Mouse (Mus musculus) thymus, postnatal 25 days (tissue): Measurements from ENCODE around the gene Ccser1.

ENCODE experiments used
- DNase-seq: peaks from one replicate; pipeline ENCODE4 v3.0.0; 2022

Ccser1 gene

DNA sequence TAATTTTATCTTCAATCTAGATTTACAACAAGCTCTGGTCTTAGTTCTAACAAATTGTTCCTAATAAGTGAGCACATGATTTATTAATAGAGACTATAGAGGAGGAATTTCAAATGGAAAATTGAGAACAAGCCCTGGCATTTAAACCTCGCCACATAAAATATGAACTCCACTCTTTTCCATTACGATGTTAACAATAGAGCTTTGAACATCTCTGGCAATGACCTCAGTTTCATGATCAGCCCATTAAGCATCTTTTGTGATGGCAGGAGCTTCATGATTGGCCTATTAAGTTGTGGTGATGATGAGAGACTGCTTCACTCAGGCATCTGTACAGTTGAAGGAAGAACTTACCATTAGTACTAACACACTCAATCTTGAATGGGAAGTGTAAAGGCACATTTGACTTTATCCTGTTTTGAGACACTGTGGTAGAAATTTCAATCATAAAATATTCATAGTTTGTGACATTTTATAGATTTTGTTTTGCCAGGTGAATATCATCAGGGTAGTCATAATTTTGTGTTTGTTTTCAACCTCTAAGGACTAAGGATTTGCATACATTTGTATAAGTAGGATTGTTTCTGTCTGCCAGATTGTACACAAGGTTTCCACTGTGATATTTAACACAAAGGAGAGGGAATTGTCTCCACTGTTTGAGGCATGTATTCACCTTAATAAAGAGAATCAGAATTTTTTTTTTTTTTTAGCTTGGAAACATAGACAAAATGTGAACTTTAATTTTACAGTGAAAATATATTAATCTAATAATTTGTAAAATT, 291.4 kb downstream of the Ccser1 start:
- DNase-seq = no peak

DNA sequence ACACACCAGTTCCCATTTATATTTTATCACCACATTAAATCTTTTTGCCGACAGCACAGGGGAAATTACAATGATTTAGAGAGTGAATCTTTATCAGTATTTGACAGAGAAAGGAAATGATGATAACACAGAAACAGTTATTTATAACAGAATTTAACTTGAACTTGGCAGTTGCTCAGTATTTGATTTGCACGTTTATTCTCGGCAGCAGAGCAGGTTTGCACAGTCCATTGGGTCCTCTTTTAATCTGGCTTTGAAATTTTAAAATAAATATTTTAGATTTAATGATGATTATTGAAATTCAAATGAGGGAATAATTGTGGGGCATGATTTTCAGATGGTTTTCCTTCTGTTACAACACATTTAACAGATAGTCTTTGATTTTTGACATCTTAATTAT, 305.2 kb downstream of the Ccser1 start:
- no peak for DNase-seq

DNA sequence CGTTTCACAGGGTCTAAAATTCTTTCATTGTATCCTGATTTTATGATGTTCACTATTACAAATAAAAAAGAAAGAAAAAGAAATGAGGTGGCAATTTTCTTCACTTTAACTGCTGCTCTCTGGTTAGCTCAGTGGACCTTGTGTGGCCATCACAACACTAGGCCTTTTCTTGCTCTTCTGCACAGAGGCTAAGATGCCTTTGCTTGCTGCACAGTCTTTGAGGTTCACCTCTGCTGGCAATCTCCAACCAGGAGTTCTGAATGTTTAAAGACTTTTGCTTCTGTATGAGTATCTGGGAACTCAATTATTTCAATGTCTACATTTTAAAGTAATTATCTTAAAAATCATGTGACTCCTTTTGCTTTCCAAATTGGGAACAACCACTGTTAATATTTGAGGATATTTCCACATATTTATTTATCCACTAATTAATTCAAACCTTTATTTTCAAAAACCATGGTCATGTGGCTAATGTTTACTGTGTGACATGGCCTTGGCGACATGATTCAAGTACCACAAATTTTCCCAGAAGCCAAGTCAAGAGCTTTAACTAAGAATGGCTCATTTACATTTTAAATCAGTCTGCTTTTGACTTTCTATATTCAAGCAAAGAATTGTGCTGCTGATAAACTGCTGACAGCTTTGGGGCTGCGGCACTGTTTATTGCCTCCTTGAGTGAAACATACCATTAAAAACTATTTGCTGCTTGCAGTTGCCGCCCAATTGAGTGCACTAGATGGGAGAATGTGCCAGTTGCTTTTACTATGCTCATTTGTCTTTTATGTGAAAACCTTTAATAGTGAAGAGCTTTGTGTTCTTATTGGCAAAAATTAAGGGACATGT, 312.1 kb downstream of the Ccser1 start:
- DNase-seq = no peak

DNA sequence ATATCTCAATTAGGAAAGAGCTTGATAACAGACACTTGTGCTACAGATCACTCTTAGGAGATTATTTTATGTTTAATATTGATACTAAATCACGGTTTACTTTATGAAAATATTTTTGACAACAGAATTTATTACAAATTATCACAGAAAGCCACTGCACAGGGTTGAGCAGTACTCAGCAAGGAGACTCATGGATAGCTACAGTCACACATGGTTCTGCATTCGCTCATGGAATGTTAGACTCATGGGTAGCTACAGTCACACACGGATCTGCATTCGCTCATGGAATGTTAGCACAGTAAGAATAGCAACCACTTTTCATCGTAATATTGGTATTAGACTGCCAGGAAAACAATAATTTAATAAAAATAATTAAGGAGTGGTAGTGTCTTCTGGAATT, 313.3 kb downstream of the Ccser1 start:
- DNase-seq = no peak

DNA sequence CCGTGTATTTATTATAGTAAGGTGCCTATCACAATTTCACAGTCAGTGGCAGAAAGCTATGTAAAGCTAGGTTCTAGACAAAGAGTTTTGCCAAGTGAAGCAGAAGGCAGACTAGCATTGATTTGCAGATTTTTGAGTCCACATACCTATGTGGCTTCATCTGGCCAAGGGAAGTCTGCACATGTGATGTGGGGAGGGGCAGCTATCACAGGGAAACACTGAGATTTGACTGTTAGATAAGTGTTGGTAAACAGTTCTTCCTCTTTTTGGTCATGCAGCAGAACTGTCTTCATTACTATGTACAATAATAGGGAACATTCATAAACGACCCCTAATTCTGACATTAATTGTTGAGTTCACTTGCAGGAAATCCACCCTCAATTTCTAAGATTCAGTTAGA, 335.2 kb downstream of the Ccser1 start:
- DNase-seq = no peak

DNA sequence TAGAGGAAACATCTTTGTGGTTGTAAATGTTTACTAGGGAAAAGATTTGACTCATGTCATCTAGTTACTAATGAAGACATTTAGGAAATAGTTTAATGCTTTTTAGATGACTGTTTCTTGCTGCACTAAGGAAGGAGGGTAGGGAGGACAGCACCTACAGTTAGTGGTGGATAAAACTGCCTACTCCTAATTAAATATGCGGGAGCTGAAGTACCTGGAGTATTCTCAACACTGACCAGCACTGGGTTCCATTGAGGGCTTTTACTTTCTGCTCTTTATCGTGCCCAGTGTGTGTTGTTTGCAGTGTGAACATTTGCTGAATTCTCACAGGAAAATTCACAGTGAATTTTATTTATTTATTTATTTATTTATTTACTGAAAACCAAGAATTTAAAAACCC, 341.5 kb downstream of the Ccser1 start:
- no peak for DNase-seq

DNA sequence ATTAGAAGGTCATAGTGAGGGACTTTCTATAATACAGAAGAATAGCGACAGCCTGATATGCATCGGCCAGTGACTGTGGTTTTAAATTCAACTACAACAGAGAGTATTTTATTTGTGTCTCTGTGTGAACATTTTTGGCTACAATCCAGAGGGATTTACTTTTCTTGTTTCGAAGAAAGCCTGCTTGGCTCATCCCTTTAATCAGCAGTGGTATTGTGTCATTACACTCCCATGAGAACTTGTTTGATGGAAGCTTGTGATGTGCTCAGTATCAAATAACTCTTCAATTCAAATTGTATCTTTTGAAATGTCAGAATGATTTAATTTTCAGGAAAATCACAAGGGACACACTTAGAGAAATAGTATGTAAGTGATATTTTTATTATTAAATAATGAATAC, 342.0 kb downstream of the Ccser1 start:
- no peak for DNase-seq

DNA sequence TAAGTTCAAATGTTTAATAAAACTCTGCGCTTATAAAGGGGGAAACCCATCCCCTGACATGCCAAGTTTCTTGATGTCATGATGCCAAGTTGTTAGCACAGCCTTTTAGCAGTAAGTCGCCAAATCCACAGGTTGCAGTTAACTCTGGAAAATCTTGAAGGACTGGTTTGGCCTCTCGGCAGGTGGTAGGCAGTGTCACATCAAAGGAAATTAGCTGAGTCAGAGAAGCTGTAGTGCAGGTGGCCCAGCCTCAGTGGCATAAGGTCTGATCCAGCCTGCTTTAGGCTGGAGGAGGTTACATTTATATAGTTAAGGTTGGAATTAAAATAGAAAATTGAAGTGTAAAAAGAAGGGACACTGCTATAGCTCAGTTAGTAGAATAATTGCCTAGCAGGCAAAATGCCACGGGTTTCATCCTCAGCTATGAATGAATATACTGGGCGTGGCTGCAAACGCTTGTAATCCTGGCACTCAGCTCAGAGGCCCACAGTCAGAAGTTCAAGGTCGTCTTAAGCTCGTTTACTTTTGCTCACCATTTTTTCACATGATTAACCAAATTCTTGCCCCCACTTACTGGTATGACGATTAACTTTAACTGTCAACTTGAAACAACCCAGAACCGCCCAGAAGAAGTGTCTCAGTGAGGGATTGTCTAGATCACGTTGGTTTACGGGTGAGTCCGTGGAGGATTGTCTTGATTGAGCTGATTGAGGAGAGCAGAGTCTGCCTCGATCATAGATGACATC, 343.8 kb downstream of the Ccser1 start:
- no peak for DNase-seq

DNA sequence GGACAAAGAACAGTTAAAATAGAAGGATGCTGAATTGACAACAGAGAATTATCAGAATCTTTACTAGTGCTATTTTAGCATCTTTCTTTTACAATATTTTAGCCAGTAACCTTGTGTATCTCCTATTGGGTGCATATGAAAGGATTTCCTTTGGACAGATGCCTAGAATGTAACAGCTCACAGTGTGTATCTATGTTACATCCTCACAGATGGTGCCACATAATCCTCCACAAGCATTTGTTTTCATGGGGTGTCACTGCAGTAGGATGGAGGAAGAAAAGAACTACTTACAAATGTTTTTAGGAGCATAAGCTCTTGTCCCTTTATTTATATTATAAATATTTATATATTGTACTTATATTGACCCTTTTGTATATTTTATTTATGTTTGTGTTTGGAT, 360.6 kb downstream of the Ccser1 start:
- DNase-seq = no peak

DNA sequence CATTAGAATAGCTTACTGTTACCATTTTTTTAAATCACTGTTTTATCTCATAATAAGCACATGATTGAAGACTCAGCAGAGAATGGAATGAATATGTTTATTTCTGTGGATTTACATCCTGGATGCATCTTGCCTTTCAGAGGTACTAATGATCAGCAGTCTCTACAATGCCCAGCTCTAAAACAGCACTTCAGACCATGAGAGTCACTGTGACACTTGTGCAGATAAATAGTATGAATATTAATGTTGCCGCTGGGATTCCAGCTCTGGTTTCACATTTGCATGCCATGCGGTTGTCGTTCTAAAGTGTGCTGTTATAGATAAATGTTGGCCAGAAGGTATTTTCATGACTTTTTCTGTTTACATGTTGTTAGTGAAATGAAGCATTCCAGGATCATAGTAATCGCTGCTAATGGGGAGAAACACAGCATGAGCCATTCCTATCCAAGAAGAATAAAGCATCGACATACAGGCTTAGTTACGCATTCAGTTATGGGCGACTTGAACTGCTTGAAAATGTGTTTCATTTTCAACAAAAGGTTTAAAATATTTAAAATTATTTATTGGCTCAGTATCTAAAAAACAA, 363.4 kb downstream of the Ccser1 start:
- DNase-seq = no peak

DNA sequence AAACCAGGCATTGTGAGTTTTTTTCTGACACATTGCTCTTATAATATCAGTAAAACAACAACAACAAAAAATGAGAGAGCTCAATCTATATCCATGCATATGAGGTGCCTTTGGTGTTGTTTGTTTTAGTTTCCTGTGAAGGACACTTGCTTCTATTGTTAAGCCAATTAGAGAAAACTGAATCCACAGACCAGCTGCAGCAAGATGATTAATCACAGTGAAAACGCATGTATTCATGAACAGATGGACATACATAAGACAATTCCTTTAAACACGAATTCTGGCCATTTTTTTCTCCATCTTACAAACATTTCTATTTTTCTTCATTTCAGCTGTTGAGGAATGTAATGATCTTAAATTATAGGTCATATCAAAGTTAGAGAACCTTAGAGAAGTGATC, 387.4 kb downstream of the Ccser1 start:
- no peak for DNase-seq

DNA sequence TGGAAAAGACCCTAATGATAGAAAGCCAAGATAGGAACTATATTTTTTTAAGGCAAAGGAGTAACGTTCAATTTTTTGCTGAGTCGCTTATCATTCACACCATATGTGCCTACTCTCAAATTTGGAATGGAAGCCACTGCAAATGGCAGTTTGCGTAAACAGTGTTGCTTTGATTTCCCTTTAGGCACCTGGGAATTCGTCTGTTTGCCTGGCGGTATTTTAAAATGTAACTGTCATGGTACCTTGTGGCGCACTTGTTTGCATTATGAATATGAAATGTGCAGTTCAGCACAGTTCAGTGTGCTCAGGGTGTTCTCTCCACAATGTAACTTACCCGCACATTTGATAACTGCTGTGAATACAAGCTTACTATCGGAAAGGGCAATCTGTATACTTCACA, 387.8 kb downstream of the Ccser1 start:
- no peak for DNase-seq

DNA sequence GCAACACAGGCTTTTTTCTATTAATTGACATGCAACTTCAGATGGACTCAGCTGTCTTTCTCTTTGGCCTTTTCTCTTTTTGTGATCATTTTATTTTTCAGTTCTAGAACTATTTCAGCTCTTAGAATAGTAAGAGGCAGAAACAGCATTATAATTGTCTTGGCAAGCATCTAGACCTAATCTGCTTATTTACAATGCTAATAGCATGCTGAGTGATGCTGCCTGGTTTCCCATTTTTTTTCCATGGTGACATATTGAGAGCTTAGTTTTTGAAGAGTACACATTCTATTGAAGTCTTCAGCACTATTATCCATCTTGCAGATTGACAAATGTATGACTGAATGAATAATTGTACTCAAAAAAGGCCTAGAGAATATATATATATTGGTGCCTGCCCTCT, 401.6 kb downstream of the Ccser1 start:
- no peak for DNase-seq

DNA sequence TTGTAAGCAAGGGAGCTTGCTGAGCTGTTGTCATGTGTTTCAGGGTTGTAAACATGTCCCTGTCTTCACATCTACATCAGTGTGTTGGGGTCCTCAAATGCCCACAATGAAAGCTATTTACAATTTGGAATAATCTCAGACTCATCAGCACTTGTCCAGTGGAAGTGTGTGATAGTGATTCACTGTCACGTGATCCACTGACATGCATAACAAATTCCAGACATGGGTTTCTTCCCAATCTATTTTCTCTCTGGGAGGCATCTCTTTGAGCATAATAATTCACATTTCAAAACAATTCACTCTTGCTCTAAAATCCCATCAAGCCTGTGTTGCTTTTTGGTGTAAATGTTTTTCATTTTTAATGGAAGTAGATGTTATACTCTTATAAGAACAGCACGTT, 408.9 kb downstream of the Ccser1 start:
- no peak for DNase-seq

DNA sequence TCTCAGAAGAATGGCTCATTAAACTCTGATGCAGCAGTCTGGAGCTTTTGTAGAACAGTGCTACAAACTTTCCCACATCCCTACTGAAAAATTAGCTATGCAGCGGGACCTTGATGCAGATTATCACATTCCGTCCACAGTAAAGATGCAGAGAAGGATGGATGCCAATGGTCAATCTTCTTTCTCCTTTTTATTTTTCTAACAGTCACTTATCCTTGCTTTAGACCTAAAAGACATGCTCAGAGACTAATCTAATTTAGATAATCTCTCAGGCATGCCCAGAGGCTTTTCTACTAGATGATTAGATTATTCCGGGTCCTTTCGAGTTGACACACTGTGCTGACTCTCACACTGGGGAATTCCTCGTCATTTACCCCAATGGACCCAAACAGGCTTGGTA, 421.8 kb downstream of the Ccser1 start:
- DNase-seq = no peak

DNA sequence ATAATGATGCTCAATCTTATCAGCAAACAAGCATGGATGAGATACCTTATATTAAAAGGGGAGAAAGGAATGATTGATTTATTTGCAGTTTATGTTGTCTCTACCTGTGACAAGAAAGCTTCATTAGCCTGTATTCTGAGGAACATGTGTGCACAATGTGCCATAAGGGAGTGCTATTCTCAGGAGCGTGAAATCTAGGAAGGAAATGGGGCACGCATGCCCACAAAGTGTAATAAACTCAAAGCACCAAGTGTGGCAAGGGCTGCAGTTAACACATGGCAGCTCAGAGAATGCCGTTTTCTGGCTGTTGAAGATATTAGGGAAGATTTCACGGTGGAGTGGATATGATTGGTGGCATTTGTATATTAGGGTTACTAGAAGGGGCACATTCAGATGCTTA, 434.8 kb downstream of the Ccser1 start:
- no peak for DNase-seq

DNA sequence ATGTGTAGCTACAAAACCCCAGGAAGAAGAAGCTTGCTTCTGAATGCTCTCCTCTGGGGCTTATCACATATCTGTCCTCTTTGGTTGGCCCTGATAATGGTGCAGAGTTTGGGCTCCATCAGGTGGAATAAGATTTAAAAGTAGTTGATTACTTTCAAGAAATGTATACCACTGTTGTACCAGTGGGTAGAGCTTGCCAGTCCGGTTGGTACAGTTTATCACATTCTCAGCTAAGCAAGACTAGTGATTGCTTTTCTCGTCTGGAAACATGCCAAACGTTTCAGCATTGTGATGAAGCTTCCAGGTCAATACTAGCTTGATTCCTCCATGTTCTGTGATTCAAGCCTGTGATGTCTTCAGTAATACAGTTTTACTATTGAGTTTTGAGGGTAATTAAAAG, 441.6 kb downstream of the Ccser1 start:
- no peak for DNase-seq

DNA sequence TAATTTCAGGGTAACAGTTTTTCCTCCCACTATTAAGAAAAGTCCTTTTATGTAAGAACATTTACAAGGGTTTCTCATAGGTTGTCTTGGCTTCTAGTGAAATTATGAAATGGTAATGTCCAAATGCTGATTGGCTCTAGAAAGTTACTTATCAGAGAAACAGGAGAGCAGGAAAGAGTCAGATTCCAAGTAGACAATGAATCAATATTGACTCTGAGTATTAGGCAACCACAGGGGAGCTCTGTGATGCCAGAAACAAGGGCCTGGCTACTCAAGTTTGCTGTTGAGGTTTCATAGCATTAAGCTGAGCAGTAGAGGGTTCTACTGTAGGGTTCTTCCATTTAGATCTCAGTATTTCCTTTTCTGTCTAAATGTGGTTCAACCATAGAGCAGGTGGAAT, 481.3 kb downstream of the Ccser1 start:
- no peak for DNase-seq

DNA sequence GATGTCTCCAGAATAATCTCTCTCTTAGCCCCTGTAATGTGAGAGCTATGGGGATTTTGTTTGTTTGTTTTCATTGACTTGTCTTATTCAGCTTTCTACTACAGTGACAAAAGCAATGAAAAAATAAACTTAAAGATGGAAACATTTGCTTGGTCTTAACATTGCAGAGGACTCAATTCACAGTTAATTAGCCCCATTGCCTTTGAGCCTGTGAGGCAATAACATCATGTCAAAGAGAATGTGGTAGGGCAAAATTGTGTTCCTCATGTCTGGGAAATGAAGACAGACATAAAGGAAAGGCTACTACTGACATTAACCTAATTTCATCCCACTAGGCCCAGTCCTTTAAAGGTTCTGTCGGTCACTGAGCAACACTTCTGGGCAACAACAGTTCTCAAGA, 484.4 kb downstream of the Ccser1 start:
- no peak for DNase-seq

DNA sequence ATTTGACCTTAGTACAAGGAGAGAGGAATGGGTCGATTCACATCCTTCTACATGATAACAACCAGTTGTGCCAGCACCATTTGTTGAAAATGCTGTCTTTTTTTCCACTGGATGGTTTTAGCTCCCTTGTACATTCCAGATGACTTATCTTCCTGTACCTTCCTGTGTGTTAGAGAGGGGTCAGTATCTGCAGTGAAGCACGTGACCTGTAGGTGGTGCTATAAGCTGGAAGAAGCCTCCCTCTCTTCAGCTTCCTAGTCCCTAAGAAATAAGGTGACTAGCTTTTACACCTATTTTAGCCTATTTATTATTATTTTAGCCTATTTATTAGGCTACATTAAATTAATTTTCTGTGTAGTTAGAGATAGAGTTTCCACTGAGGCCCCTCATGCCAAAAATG, 506.9 kb downstream of the Ccser1 start:
- DNase-seq = peak; percentile 1

DNA sequence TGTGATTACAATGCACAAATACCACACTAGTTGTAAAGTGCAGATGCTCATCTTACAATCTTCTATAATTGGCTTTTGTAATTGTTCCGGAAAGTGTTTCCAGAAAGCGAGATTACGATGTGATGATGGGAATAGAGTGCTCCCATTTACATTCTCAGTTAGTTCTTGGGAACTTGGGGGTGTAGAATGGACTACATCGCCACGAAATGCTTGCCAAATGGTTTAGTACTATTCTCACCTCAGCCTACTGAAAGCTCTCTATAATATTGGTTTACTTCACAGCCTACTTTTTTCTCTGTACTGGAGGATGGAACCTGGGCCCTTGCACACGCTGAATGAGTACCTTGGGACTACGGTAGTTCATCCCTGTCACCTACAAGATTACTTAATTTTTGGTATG, 522.9 kb downstream of the Ccser1 start:
- DNase-seq = no peak

DNA sequence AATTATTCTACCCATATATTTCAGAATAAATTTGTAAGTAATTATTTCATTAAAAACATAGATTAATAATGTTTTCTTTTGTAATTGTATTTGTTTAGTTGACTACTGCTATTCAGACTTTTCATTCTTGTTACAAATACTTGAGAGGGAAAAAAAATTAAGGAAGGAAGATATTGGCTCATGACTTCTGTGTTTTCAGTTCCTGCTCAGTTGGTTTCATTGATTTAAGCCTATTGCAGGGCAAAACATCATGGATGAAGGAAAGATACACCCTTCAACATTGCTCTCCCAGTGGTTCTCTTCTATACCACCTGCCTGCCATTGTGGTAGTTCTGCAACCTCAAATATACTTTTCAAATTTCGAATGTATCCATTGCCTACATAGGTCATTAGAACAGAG, 541.1 kb downstream of the Ccser1 start:
- DNase-seq = no peak

DNA sequence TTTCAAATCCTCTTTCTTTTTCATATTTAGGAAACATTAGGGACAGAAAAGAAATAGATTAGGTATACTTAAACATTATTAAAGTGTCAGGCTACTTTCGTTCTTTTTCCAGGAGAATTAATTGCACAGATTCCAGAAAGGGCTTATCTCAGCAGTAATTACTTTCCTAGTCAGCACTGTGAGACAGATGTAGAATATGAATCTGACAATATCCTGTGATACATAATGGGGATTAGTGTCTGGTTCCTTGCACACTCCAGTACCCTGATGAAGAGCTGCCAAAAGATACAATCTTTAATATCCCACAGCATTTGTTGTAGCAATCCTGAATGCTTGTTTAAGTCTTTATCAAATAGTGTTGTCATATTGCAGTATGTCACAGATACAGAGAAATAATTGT, 548.9 kb downstream of the Ccser1 start:
- no peak for DNase-seq
